Mouse (Mus musculus): ENCODE measurements at regions not wholly inside any gene's neighbourhood (a gene's known extent, or its start where the extent isn't known, plus 50 kb on each side); places are given as distances from the start of the nearest gene placed in this dataset.

DNA sequence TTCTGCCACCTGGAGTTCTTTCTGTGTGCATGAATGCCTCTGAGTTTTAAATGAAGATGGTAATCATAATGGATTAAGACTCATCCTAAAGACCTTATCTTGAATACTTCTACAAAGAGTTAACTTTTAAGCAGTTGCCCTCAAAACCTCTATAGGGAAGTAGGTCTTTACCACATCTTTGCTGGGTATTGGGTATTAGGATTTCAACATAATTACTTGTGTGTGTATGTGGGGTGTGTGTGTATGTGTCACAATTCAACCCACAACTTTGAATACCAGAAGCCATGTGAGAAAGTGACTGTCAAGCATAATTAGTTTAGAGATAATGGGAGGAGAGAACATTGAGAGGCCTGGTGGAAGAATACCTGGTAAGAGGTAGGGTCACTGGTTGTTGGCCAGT is 111.3 kb upstream of the Trpm3 start:
- no peak for DNase-seq (ENCODE audit: inconsistent age in 2 of 2, low spot score in 1 of 2)

DNA sequence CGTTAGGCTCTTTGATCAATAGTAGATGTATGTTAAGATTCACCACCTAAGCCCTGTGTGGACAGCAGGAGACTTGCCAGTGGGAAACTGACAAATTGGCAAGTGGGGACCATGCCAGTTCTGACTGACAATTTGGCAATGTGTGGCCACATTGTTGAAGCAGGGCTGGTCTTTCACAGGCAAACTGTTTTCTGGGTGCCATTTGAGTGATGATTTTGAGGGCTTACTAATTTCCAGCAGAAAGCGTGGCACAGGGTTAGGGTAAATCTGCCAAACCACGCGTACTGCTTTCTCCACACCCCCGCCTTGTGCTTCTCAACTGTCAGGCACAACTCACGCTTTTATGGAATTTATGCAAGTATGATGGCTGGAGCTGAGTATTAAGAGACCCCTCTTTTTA is 91.2 kb upstream of the Trpm3 start:
- DNase-seq (ENCODE audit: inconsistent age in 2 of 2, low spot score in 1 of 2): no peak

DNA sequence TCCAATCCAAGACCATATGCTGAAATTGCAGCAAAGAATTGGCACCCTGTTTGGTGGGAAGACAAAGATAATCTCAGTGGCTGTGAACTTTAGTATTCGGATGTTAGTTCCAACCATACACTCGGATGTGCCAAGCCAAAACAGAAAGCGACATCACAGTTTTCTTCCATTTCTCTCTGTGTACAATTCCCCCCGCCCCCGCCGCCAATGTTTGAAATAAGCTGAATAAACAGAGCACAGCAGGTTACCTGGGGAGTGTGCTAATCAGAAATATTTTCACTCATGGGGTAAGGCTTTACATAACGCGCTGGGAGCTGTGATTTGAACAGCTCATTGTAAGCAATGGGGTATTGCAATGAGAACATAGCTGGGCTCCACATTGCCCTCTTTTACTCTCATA is 72.5 kb upstream of the Trpm3 start:
- no peak for DNase-seq (ENCODE audit: inconsistent age in 2 of 2, low spot score in 1 of 2)

GRCm38 (mm10) chr19:22070246-22071030 is 68.4 kb upstream of the Trpm3 start:
- DNase-seq (ENCODE audit: inconsistent age in 2 of 2, low spot score in 1 of 2): no peak

DNA sequence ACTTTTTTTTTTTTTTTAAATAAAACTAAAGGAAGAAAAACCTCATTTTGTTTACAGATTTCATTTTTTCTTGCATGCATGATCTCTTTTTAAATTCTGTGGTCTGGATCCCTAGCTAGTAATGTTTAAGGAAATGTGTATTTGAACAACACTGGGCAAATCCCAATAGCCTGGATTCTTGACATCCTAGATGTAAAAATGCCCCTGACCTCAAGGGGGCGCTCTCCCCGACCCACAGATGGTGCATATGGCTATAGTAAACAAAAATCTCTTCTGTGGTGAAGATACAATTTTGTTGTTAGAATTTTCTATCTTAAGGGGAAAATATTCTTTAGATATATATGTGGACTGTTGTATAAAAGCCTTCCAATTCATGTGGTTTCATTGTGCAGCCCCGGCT is 67.1 kb upstream of the Trpm3 start:
- no peak for DNase-seq (ENCODE audit: inconsistent age in 2 of 2, low spot score in 1 of 2)

DNA sequence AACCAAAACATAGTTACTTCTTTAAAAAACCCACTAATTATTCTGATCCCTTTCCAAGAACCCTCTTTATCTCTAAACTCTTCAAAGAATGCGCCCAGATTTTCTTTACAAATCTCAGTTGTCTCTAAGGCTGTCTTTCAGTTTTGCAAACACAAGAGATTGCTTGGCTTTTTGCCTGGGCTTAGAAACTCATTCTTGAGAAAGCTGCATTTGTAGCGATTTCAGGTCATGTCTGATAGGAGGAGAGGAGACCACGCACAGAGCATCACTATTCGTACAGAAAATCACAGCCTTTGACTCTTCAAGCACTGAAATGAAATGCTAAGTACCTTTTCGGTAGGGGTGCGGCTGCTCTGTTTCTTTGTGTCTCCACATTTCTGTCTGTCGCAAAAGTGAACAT is 64.8 kb upstream of the Trpm3 start:
- no peak for DNase-seq (ENCODE audit: inconsistent age in 2 of 2, low spot score in 1 of 2)

DNA sequence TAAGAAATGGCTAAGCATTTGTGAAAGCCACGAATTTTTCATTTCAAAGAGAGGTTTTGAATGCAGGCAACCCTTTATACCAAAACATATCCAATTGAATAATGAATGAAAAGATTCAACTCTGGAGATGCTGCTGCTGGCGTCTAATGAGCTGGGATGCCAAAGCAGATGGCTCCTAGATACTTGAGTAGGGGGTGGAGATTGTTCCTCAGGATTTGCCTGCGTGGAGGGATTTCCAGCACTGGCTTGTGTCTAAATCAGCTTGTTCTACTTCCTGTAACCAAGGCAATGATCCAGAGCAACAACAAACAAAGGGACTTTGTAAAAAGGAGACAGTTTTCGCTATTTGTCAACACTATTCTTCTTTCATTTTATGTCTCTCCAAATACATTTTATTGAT is 57.4 kb upstream of the Trpm3 start:
- DNase-seq (ENCODE audit: inconsistent age in 2 of 2, low spot score in 1 of 2): no peak
